Mouse (Mus musculus) adrenal gland, adult 8-10 months (tissue): ENCODE results near the gene Gm10037. TPM values are rescaled to one million over a fixed set of nuclear protein-coding genes. Genes with fewer than 3 reads are reported as not detected.

Experiments
- DNase-seq: peaks from one replicate; pipeline ENCODE4 v3.0.0; 2022
- total RNA-seq, 4 experiments: library from RNA; stranded (reverse); gene quantifications; 2 replicates each; pipeline ENCODE4 v1.2.4; 2022

The Gm10037 gene
- total RNA-seq, 4 experiments from 2014 or later = 2.8 to 4.4 (median 3.1) TPM

GRCm38 (mm10) chr13:67876699-67877254, 45.9 kb downstream of the Gm10037 start:
- DNase-seq = no peak

- no peak for DNase-seq
Observed at GRCm38 (mm10) chr13:67883966-67884365, 53.1 kb downstream of the Gm10037 start.

Other genes with a start within 250 kb of the Gm10037 start
- 10 to 100 TPM in 1 of 4 experiments, 1 to 10 TPM in 3; 6.7 to 11.0 (median 9.3) TPM for gene Zfp729b, start 221.4 kb upstream of the Gm10037 start, total RNA-seq
- 1 to 10 TPM in 1 of 4 experiments, under 1 TPM in 3; 0.44 to 2.4 (median 0.78) TPM for gene Gm49345, start 193.3 kb upstream of the Gm10037 start, total RNA-seq
- 10 to 100 TPM in 2 of 4 experiments, 1 to 10 TPM in 2; 7.3 to 10.5 (median 9.2) TPM for gene Zfp729a, start 193.3 kb upstream of the Gm10037 start, total RNA-seq
- 10 to 100 TPM; 12.6 to 19.6 (median 16.1) TPM for gene Zfp738, start 144.0 kb upstream of the Gm10037 start, total RNA-seq
- gene Zfp65, start 101.9 kb upstream of the Gm10037 start, total RNA-seq = 10 to 100 TPM; 12.1 to 14.5 (median 12.7) TPM
- 1 to 10 TPM; 3.8 to 7.0 (median 6.4) TPM for gene Zfp85, start 75.9 kb upstream of the Gm10037 start, total RNA-seq
- gene Zfp493, start 51.4 kb upstream of the Gm10037 start, total RNA-seq = 1 to 10 TPM; 2.3 to 4.2 (median 2.6) TPM
- gene Zfp273, start 17.4 kb upstream of the Gm10037 start, total RNA-seq = 1 to 10 TPM; 4.5 to 8.0 (median 7.4) TPM
- not detected for gene BC048507, start 32.2 kb downstream of the Gm10037 start, total RNA-seq